Mouse (Mus musculus): ENCODE data around the gene C1ql4.

DNA sequence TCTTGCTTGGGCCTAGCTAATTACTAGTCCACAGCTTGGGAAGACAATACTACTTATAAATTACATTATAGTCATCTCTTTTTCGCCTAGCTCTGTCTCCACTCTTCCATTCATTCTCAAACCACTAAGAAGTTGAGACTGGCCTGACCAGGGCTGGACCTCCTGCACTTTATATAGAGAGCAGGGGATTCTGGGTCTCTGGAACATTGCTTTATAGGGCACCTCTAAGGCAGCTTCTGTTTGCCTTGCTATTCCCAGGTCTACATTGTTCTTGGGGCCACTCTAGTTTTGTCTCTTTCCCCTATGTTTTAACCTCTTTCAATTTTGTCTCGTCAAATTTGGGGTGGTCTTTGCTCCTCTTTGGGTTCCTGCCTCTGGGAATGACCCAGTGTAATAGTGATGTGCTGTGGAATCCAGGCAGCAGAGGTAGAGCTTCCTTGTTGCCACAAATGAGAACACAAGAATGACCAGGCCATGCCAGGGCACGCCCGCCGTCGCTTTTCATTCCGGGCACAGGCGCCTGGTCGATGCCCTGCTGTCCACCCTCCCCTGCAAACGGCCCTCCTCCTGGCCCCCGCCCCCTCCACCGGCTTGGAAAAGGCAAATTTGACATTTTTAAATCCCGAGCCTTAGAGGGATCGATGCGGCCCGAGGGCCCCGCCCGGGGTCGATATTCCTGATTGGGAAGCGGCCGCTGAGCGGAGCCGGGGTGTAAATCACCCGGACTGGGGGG is 8.6 kb upstream of the C1ql4 start:
- TF ChIP-seq POLR2AphosphoS5 (IDR thresholded peaks at IDR 0.05; ENCODE audit: insufficient replicate concordance, low read depth, low read length) (no peak), TAL1 (conservative IDR thresholded peaks at IDR 0.05; ENCODE audit: low read depth, low read length) (no peak)
